Mouse (Mus musculus): Measurements from ENCODE around the gene Abcd3. TPM values are rescaled to one million over a fixed set of nuclear protein-coding genes. Genes with fewer than 3 reads are reported as not detected.
A peak's percentile ranks its signal among the peaks of the same experiment; 100 is the strongest.
"Not testable (repeated sequence)": the region's sequence is repeated elsewhere in the genome, so short reads cannot be mapped to it uniquely, and the experiment has no call there.

Abcd3 gene
- polyA plus RNA-seq, 1 experiment: 23.3 TPM

DNA sequence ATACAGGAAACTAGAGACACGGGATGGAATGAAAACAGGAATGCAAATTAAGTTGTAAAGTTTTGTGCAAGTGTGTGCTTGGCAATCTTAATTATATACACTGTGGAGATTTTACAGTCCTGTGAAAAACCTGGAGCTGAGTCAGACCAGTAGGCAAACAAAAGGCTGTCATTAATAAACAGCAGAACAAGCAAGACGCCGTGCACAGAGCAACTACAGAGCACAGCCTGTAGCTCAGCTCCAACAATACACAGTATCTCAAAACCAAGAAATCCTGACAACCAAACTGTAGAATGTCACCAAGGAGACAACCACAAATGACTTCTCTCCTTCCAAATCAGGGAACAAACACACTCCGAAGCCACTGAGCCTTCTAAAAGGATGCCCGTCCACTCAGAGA lies 24.7 kb downstream of the Abcd3 start:
- H3K4me3 ChIP-seq (ENCODE audit: insufficient read depth, low read length): no peak overlapping the region
- no peak overlapping the region for H3K27ac ChIP-seq (ENCODE audit: insufficient read depth, low read length)
- no peak for TF ChIP-seq CTCF (IDR thresholded peaks at IDR 0.05; ENCODE audit: extremely low read depth, insufficient read depth, low read length)
- TF ChIP-seq POLR2A (IDR thresholded peaks at IDR 0.05; ENCODE audit: extremely low read depth, insufficient read depth, low read length): no peak
- H3K4me1 ChIP-seq (ENCODE audit: control insufficient read depth, insufficient read depth, low read length): no peaks in the 10 kb centered on the region

DNA sequence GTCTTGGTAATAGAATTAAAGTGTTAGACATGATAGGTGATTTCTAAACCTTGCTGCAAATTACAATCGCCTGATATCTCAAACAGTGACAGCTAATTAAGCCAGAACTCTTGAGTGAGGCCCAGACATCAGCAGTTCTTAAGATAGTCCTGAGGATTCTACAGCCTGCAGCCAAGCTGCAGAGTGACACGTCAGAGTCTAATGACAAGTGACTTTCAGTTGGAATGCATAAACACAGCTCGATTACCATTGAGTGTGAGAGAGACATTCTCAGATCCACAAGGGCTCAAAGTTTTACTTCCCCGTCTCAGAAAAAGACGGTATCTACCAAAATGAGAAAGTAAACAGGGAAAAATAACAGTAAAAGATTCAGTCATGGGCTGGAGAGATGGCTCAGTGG lies 25.3 kb downstream of the Abcd3 start:
- Histone ChIP-seq H3K4me1 (ENCODE audit: control insufficient read depth, insufficient read depth, low read length) (no peaks in the 10 kb centered on the region), H3K4me3 (ENCODE audit: insufficient read depth, low read length) (no peak overlapping the region), H3K27ac (ENCODE audit: insufficient read depth, low read length) (no peak overlapping the region)
- TF ChIP-seq CTCF (IDR thresholded peaks at IDR 0.05; ENCODE audit: extremely low read depth, insufficient read depth, low read length) (no peak), POLR2A (IDR thresholded peaks at IDR 0.05; ENCODE audit: extremely low read depth, insufficient read depth, low read length) (no peak)

DNA sequence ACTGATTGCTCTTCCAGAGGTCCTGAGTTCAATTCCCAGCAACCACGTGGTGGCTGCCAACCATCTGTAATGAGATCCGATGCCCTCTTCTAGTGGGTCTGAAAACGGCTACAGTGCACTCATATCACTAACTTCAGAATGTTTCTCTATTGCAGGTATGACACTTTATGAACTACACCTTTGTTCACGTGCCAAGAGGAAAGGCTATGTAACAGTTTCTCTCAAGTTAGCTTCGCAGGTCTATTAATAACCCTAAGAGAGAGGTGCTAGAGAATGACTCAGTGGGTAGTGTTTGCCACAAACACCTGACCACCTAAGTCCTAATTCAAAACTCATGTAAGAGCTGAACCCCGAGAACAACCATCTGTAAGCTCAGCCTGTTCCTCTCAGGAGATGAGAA lies 32.1 kb downstream of the Abcd3 start:
- Histone ChIP-seq H3K4me3 (ENCODE audit: insufficient read depth, low read length) (no peak overlapping the region), H3K27ac (ENCODE audit: insufficient read depth, low read length) (no peak overlapping the region), H3K4me1 (ENCODE audit: control insufficient read depth, insufficient read depth, low read length) (no peaks in the 10 kb centered on the region)
- TF ChIP-seq POLR2A (IDR thresholded peaks at IDR 0.05; ENCODE audit: extremely low read depth, insufficient read depth, low read length) (no peak), CTCF (IDR thresholded peaks at IDR 0.05; ENCODE audit: extremely low read depth, insufficient read depth, low read length) (no peak)

DNA sequence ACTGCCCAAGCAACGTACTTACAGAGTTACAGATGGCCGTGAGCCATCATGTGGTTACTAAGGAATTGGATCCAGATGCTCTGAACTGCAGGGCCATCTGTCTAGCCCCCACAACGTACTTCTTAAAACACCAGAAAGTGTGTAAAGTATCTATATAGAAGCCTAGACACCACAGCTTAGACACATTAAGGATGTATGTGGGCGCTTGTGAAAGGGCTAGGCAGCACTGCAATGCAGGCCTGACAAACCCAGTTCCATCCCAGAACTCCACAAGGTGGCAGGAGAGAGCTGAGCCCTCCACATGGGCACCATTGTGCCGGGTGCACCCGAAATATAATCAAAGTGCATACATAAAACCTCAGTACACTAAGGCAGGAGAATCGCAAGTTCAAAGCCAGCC lies 37.2 kb downstream of the Abcd3 start:
- TF ChIP-seq POLR2A (IDR thresholded peaks at IDR 0.05; ENCODE audit: extremely low read depth, insufficient read depth, low read length) (no peak), CTCF (IDR thresholded peaks at IDR 0.05; ENCODE audit: extremely low read depth, insufficient read depth, low read length) (peak; percentile 75)
- H3K4me1 ChIP-seq (ENCODE audit: control insufficient read depth, insufficient read depth, low read length): no peaks in the 10 kb centered on the region
- H3K27ac ChIP-seq (ENCODE audit: insufficient read depth, low read length): no peak overlapping the region
- no peak overlapping the region for H3K4me3 ChIP-seq (ENCODE audit: insufficient read depth, low read length)

DNA sequence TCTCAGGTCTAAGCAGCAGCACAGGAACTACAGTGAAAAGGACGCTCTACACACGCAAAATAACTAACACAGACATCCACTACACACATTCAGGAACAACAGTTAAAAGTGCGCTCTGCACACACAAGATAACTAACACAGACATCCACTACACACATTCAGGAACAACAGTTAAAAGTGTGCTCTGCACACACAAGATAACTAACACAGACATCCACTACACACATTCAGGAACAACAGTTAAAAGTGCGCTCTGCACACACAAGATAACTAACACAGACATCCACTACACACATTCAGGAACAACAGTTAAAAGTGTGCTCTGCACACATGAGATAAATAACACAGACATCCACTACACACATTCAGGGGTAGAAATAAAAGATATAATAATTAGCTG lies 41.8 kb downstream of the Abcd3 start:
- not testable (repeated sequence) for H3K27ac ChIP-seq (ENCODE audit: insufficient read depth, low read length)

DNA sequence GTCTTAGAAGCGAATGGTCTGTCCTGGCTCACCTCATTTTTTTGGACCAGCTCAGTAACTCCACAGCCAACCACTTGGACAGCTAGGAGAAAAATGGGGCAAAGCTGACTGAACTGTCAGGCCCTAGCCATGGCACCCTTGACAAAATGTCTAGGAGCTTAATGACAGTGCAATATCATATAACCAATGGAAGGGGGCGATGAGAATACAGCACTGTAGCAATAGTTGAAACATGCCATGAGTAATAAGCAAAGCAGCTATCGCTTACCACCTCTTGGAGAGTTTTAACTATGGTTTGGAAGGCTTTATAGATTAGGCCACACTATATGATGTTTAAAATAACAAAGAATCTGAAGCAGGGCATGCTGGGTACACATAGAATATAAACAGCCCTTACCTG lies 46.3 kb downstream of the Abcd3 start:
- H3K27ac ChIP-seq (ENCODE audit: insufficient read depth, low read length): no peak overlapping the region
- no peaks in the 10 kb centered on the region for H3K4me1 ChIP-seq (ENCODE audit: control insufficient read depth, insufficient read depth, low read length)
- H3K4me3 ChIP-seq (ENCODE audit: insufficient read depth, low read length): no peak overlapping the region
- TF ChIP-seq POLR2A (IDR thresholded peaks at IDR 0.05; ENCODE audit: extremely low read depth, insufficient read depth, low read length) (no peak), CTCF (IDR thresholded peaks at IDR 0.05; ENCODE audit: extremely low read depth, insufficient read depth, low read length) (no peak)

More for the DNA sequence above, 41.8 kb downstream of the Abcd3 start:
- not testable (repeated sequence) for H3K4me1 ChIP-seq (ENCODE audit: control insufficient read depth, insufficient read depth, low read length); H3K4me3 ChIP-seq (ENCODE audit: insufficient read depth, low read length)

DNA sequence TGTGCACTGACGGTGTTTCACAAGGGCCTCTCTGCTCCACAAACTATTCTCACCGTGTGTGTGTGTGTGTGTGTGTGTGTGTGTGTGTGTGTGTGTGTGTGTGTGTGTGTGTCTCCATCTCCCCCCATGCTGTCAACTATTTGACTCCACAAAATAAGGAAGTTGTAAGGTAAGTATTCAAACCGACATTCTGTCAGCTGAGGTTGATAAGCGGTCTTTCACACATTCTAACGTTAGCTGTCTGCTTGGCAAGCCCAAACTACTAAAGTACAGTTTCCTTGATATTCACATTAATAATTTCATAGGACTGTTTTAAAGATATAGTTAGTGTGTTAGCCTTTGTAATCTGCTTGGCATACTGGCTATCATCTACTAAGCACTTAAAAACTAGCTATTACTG lies 48.3 kb downstream of the Abcd3 start:
- Histone ChIP-seq H3K4me3 (ENCODE audit: insufficient read depth, low read length) (no peak overlapping the region), H3K27ac (ENCODE audit: insufficient read depth, low read length) (no peak overlapping the region), H3K4me1 (ENCODE audit: control insufficient read depth, insufficient read depth, low read length) (no peaks in the 10 kb centered on the region)
- TF ChIP-seq CTCF (IDR thresholded peaks at IDR 0.05; ENCODE audit: extremely low read depth, insufficient read depth, low read length): no peak
- no peak for TF ChIP-seq POLR2A (IDR thresholded peaks at IDR 0.05; ENCODE audit: extremely low read depth, insufficient read depth, low read length)

DNA sequence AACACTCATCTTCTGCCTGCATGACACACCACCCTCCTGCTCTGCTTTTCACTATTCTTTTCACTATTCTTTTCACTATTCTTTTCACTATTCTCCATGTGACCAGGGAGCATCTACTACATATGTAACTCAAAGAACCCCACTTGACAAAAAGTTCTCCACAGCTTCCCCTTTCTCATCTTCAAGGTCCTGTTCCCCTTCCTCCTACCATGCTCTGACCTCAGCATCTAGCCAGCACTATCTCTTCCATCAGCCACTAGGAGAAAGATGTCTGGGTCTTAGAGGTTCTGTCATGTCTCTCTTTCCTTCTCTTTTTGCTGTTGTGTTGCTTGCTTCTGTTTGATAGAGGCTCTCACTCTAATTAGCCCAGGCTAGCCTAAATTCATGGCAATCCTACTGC lies 49.1 kb downstream of the Abcd3 start:
- Histone ChIP-seq H3K27ac (ENCODE audit: insufficient read depth, low read length) (no peak overlapping the region), H3K4me3 (ENCODE audit: insufficient read depth, low read length) (no peak overlapping the region), H3K4me1 (ENCODE audit: control insufficient read depth, insufficient read depth, low read length) (no peaks in the 10 kb centered on the region)
- TF ChIP-seq POLR2A (IDR thresholded peaks at IDR 0.05; ENCODE audit: extremely low read depth, insufficient read depth, low read length): no peak
- no peak for TF ChIP-seq CTCF (IDR thresholded peaks at IDR 0.05; ENCODE audit: extremely low read depth, insufficient read depth, low read length)

DNA sequence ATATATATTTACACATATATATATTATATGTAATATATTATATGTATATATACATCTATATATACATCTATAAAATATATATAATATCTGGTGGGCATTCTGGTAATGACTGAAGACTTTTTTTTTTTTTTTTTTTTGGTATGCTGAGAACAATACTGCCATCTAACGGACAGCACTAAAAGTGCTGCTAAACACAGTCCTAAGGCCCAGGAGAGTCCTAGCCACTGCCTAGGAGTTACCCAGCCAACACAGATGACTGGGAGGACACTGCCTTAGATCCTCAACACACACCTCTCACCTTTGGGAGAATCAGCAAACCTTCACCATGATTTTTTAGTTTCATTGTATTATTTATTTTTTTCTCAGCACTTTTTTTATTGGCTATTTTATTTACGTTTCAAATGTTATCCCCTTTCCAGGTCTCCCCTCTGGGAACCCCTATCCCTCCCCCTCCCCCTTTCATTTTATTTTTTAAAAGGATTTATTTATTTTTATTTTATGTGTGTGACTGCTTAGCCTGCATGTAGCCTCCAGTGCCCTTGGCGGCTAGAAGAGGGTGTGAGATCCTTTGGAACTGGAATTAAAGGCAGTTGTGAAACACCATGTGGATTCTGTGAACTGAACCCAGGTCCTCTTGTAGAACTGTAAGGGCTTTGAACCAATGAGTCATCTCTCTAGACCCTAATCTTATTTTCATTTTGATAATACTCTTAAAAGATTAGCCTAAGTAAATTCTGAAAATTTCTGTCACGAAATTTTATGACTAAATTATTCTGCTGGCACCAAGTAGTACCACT lies 52.8 kb downstream of the Abcd3 start:
- H3K4me3 ChIP-seq (ENCODE audit: insufficient read depth, low read length): no peak overlapping the region
- TF ChIP-seq CTCF (IDR thresholded peaks at IDR 0.05; ENCODE audit: extremely low read depth, insufficient read depth, low read length) (peak; percentile 40; the same call in 1 of the 2 replicates), POLR2A (IDR thresholded peaks at IDR 0.05; ENCODE audit: extremely low read depth, insufficient read depth, low read length) (no peak)
- H3K4me1 ChIP-seq (ENCODE audit: control insufficient read depth, insufficient read depth, low read length): no peaks in the 10 kb centered on the region
- H3K27ac ChIP-seq (ENCODE audit: insufficient read depth, low read length): no peak overlapping the region

DNA sequence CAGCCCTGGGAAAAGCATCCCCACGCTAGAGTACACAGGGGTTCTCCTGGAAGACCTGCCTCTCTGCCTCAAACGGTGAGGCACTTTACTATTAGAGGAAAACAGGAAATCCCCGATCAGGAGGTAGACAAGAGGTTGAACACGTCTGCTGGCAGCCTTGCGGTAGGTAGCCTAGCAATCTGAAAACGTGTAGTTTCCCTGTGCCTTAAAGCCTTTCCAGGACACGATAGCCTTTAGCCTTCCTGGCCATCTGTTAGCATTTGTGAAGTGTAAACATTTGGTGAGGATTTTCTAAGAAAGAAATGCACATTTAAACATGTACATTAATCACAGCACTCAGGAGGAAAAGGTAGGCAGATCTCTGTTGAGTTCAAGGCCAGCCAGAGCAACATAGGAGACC lies 56.7 kb downstream of the Abcd3 start:
- Histone ChIP-seq H3K4me1 (ENCODE audit: control insufficient read depth, insufficient read depth, low read length) (no peaks in the 10 kb centered on the region), H3K27ac (ENCODE audit: insufficient read depth, low read length) (no peak overlapping the region), H3K4me3 (ENCODE audit: insufficient read depth, low read length) (no peak overlapping the region)
- TF ChIP-seq POLR2A (IDR thresholded peaks at IDR 0.05; ENCODE audit: extremely low read depth, insufficient read depth, low read length) (no peak), CTCF (IDR thresholded peaks at IDR 0.05; ENCODE audit: extremely low read depth, insufficient read depth, low read length) (no peak)

Data from cortical plate, adult 2 months (tissue).